Mouse (Mus musculus) NIH3T3 (cell line): ENCODE data around the gene Etv3.
"Not testable (repeated sequence)": the region's sequence is repeated elsewhere in the genome, so short reads cannot be mapped to it uniquely, and the experiment has no call there.

Source experiments
- DNase-seq: peaks from one replicate; pipeline ENCODE4 v3.0.0-alpha.2; 2012; ENCODE audit warnings: low read depth

Gene Etv3

GRCm38 (mm10) chr3:87525043-87525836, at the start of gene Etv3:
Gene Etv3, plus strand, starts transcription at chr3:87525407.
- DNase-seq = peak; percentile 93

GRCm38 (mm10) chr3:87477948-87478347, 47.3 kb upstream of the Etv3 start:
- not testable (repeated sequence) for DNase-seq

DNA sequence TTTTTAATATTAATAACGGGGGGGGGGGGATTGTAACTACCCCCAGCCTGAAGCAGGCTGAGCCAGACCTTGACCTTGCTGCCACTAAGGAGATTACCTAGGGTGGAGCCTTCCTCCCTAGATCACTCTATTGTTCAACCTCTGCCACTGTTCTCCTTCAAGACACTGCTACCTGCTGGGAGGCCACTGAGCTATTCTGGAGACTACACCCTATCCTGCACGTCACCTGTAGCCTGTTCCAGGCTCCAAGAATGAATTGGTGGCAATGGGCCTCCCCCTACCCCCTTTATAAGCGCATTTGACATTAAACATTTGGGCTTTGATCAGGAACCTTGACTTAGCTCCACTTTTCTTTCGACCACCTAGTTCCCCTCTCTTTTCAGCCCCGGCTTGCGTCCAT, 46.6 kb upstream of the Etv3 start:
- DNase-seq = not testable (repeated sequence)

- not testable (repeated sequence) for DNase-seq
These were observed 46.0 kb upstream of the Etv3 start for GRCm38 (mm10) chr3:87479230-87479629.

DNA sequence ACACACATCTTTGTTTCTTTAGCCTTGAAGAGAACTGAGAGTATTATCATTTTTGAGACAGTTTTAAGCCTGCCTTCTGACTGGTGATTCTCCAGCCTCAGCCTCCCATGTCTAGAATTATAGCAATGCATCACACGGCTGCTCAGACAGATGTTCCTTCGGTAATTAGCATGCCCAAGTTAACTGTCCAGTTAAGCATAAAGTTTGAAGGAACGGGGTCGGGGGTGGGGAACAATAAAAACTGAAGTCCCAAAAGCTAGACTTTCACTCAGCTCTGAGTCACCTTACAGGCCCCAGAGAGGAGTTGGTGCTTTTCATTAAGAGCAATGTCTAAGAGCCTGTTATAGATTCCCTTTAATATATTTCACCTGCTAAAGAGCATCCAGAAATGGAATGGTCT, 37.8 kb upstream of the Etv3 start:
- peak; percentile 0 for DNase-seq

DNA sequence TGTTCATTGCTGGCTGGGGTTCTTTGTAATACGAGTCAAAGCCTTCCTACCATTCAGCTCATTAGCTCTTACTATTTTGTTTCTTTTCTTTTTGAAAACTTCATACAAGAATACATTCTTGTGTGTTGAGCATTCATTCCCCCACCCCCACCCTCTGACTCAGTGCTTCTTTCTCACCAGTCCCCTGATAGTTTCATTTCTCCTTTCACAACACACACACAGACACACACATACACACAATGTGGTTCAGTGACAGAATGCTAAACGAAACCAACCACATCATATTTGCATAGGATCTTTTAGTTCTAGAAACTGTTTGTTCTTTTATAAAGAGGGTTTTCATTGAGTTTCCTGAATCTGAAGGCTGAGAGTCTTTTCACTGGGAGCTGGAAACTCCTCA, 37.3 kb upstream of the Etv3 start:
- peak; percentile 5 for DNase-seq

GRCm38 (mm10) chr3:87498266-87498665, 26.9 kb upstream of the Etv3 start:
- peak; percentile 0 for DNase-seq

DNA sequence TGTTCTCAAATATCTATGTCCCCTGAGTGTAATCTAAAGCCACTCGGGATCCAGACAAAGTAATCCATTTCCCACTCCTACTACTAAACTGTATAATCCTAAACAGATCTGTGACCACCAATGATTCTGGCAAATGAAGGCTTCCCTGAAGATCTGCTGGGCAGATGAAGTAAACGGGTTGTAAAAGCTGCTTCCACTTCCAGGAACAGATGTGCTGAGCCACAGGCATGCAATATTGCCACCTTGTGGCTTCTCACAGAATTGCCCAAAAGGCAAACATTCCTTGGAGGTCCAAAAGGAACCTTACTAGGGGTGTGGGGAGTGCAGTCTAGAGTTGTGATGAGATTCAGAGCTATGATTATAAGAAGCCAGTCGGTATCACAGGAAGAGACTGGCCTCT, 26.1 kb upstream of the Etv3 start:
- peak; percentile 86 for DNase-seq

GRCm38 (mm10) chr3:87500088-87501055, 24.8 kb upstream of the Etv3 start:
- DNase-seq = peak; percentile 1

DNA sequence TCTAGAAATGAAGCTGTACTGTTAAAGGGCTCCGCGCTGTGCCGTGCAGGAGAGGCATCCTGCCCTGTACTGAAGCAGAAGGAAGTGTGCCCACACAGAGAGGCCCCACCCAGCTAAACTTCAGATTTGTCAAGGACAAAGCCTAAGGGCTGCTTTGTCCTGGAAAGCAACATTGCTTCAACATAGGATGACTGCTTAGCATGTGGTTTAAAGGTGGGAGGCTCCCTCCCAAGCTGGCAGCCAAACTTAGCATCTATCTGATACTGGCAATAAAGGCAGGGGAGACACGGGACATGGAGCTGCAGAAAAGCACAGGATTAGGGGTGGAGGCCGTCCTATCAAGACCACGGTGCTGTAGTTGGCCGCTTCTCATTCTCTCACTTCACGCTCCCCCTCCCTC, 24.1 kb upstream of the Etv3 start:
- DNase-seq = peak; percentile 0

DNA sequence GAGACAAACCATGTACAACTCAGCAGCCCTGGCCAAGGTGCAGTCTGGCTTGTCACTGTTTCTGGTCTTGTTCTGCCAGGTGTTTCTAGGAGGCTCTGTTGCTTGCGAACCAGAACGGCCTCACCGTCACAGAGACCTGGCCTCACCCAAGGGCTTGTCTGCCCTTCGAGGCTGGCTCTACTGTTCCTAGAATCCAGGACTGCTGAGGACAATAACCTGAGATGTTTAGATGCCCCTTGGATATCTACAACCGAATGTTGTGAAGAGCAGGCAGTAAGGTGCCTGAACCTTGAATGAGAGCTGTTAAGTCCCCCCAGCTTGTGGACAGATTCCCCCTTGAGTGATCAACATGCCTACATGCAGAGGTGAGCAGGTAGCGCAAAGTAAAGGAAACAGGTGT, 22.4 kb upstream of the Etv3 start:
- DNase-seq = no peak

- peak; percentile 75 for DNase-seq
These were observed 20.9 kb upstream of the Etv3 start for GRCm38 (mm10) chr3:87504330-87504729.

GRCm38 (mm10) chr3:87504749-87505425, 20.3 kb upstream of the Etv3 start:
- DNase-seq = no peak

GRCm38 (mm10) chr3:87506456-87507416, 18.5 kb upstream of the Etv3 start:
- DNase-seq = no peak

- DNase-seq = peak; percentile 89
These were observed 16.9 kb upstream of the Etv3 start for GRCm38 (mm10) chr3:87508205-87508901.

DNA sequence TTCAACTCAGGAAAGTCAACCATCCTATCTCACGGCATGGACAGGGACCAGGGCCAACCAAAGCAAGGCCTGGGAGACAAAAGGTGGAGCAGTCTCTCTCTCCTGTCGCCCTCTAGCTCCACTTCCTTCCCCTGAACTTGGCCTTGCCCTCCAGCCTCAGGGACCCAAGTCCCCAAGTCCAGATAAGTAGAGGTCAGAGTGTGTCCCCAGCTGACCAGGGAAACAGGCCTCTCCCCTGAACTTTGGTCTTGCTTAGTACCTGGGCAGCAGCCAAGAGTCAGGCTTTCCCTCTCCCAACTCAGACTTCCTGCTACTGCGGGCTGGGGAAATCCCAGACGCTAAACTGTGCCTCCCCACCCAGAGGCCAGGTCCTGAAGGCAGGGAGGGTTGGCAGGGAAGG, 16.1 kb upstream of the Etv3 start:
- DNase-seq = peak; percentile 17

- no peak for DNase-seq
These were observed 14.4 kb upstream of the Etv3 start for GRCm38 (mm10) chr3:87510832-87511231.

DNA sequence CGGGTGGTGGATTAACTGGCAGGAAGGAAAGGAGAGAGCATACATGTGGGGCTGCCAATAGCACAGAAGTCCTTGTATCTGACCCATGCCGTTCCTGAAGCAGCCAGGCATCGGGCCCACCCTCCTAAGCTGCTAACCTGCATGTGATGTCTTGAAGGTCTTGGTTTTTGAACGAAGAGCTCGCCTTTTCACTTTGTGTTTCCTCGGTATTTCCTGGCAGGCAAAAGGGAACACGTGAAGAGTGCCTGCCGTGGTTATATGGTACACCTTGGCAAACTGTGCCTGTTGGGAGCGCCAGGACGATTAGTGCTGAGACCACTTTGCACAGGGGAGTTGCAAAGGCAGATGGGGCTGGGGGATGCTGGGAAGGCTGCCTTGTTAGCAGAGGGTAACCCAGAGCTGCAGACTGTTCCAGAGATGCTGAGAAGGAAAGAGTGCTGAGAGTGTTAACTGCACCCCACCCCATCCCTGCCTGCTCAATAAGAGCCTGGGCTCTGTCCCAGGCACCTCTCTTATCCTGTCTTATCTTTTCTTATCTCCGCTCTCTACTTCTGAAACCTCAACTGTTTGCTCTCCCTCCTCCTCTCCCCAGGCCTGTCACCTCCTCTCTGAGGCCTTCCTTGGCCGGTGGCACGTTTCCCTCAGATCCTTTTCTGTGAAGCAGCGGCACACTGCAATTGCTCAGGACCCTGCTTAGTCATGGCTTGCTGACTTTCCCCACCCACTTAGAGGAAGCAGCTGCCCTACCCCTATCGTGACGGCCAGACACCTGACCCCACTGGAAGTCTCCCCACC, 13.0 kb upstream of the Etv3 start:
- DNase-seq = peak; percentile 50

- DNase-seq = peak; percentile 31
These were observed 9.6 kb upstream of the Etv3 start for GRCm38 (mm10) chr3:87515567-87516081.
